Comparison of ENCODE assay signal across 26 mouse cellular contexts in the genomic region with DNA sequence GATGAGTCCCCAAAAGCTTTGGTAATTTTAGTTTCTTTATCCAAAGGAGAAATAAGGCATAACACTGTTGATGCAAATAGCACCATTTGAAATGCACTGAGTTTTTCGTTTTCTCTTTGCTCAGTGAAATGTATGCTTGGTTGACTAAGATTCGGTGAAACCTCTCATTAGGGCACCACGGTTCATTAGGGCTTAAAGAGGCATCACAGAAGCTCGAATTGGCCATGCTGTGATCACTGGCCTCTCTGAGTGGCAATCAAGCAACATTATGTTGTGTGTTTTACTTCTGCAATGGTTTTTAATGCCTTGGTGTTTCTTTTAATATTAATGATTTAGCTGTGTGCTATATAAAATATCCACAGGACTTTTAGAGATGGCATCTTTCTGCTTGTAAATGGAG.
DNase-seq lines count a peak whose midpoint lies in the region; ATAC-seq and TF ChIP-seq lines count a peak whose summit lies in the region.
"Had no signal": no experiment of that assay in that cellular context is flagged by ENCODE, and none has a peak within 500 bp of the region (broad histone marks: within the 10 kb centered on the region; RNA-seq: fewer than 3 reads in every experiment).

No protein-coding gene starts in this region.

- no peak overlapping the region for H3K4me3 ChIP-seq in embryonic facial prominence, embryonic 14.5 days (ENCODE audit: low read depth, low read length)
- H3K4me3 ChIP-seq in embryonic facial prominence, embryonic 10.5 days = no peak overlapping the region
- H3K4me3 ChIP-seq in forebrain, embryonic 14.5 days (ENCODE audit: low read depth, low read length) = no peak overlapping the region
- H3K4me3 ChIP-seq in forebrain, embryonic 10.5 days = no peak overlapping the region
- H3K4me3 ChIP-seq in hindbrain, embryonic 14.5 days (replicated peaks; ENCODE audit: low read length) = no peak overlapping the region
- H3K4me3 ChIP-seq: embryonic facial prominence, embryonic 13.5 days; heart, adult 2 months; heart, embryonic 10.5 days; hindbrain, embryonic 12.5 days; intestine, embryonic 15.5 days had no signal

- no peak for TF ChIP-seq CTCF in brain, embryonic 14.5 days (IDR thresholded peaks at IDR 0.05; ENCODE audit: borderline replicate concordance, extremely low read depth, insufficient read depth, insufficient read length)

- H3K4me1 ChIP-seq in embryonic facial prominence, embryonic 14.5 days (ENCODE audit: control insufficient read depth, insufficient read depth, low read length) = peaks cover 3% of the 10 kb centered on the region; the same call in 1 of the 2 replicates
- 0 out of 2 replicates have a peak, but pooled peaks cover 4% of the 10 kb centered on the region for H3K4me1 ChIP-seq in embryonic facial prominence, embryonic 10.5 days
- no peaks in the 10 kb centered on the region for H3K4me1 ChIP-seq in forebrain, embryonic 14.5 days (ENCODE audit: control insufficient read depth, insufficient read depth, low read length)
- peaks cover 18% of the 10 kb centered on the region for H3K4me1 ChIP-seq in forebrain, embryonic 10.5 days
- H3K4me1 ChIP-seq in hindbrain, embryonic 14.5 days (replicated peaks; ENCODE audit: control insufficient read depth, insufficient read depth, low read length) = no peaks in the 10 kb centered on the region
- H3K4me1 ChIP-seq: heart, embryonic 10.5 days; hindbrain, embryonic 12.5 days; intestine, embryonic 15.5 days had no signal

- no peak for TF ChIP-seq POLR2A in brain, embryonic 14.5 days (IDR thresholded peaks at IDR 0.05; ENCODE audit: borderline replicate concordance, extremely low read depth, insufficient read depth, insufficient read length, poor library complexity, severe bottlenecking)

- H3K4me2 ChIP-seq in embryonic facial prominence, embryonic 14.5 days (ENCODE audit: low read depth, low read length) = no peak overlapping the region
- H3K4me2 ChIP-seq in forebrain, embryonic 14.5 days (ENCODE audit: low read length) = no peak overlapping the region
- H3K4me2 ChIP-seq in hindbrain, embryonic 14.5 days (replicated peaks) = no peak overlapping the region
- H3K4me2 ChIP-seq: embryonic facial prominence, embryonic 13.5 days; hindbrain, embryonic 12.5 days; intestine, embryonic 15.5 days had no signal

- WGBS in embryonic facial prominence, embryonic 14.5 days = 39% methylated on average over 4 of the region's 4 CpGs
- WGBS in embryonic facial prominence, embryonic 10.5 days = 25% methylated on average over 4 of the region's 4 CpGs
- WGBS in forebrain, embryonic 14.5 days = 5% methylated on average over 4 of the region's 4 CpGs
- 10% methylated on average over 4 of the region's 4 CpGs for WGBS in forebrain, embryonic 10.5 days
- 19% methylated on average over 4 of the region's 4 CpGs for WGBS in hindbrain, embryonic 14.5 days

- no peak overlapping the region for H3K27ac ChIP-seq in embryonic facial prominence, embryonic 14.5 days (replicated peaks; ENCODE audit: low read depth, low read length)
- no peak overlapping the region for H3K27ac ChIP-seq in embryonic facial prominence, embryonic 10.5 days (replicated peaks)
- no peak overlapping the region for H3K27ac ChIP-seq in forebrain, embryonic 14.5 days (ENCODE audit: low read depth, low read length)
- no peak overlapping the region for H3K27ac ChIP-seq in forebrain, embryonic 10.5 days
- H3K27ac ChIP-seq in hindbrain, embryonic 14.5 days = no peak overlapping the region
- H3K27ac ChIP-seq: embryonic facial prominence, embryonic 13.5 days; heart, adult 2 months; heart, embryonic 10.5 days; hindbrain, embryonic 12.5 days; intestine, embryonic 15.5 days had no signal

- no peaks in the 10 kb centered on the region for H3K27me3 ChIP-seq in embryonic facial prominence, embryonic 14.5 days (replicated peaks; ENCODE audit: control insufficient read depth, insufficient read depth, low read length)
- no peaks in the 10 kb centered on the region for H3K27me3 ChIP-seq in embryonic facial prominence, embryonic 10.5 days (replicated peaks; ENCODE audit: low read depth, poor library complexity, severe bottlenecking)
- no peaks in the 10 kb centered on the region for H3K27me3 ChIP-seq in forebrain, embryonic 14.5 days (replicated peaks; ENCODE audit: control insufficient read depth, insufficient read depth, low read length)
- peaks cover 26% of the 10 kb centered on the region for H3K27me3 ChIP-seq in forebrain, embryonic 10.5 days (ENCODE audit: poor library complexity, severe bottlenecking)
- no peaks in the 10 kb centered on the region for H3K27me3 ChIP-seq in hindbrain, embryonic 14.5 days (ENCODE audit: control insufficient read depth, insufficient read depth, low read length)
- H3K27me3 ChIP-seq: CH12.LX; embryonic facial prominence, embryonic 13.5 days; hindbrain, embryonic 12.5 days; intestine, embryonic 15.5 days had no signal

- DNase-seq in embryonic facial prominence, embryonic 14.5 days (ENCODE audit: low spot score) = peak; percentile 22
- no peak for DNase-seq in embryonic facial prominence, embryonic 10.5 days (ENCODE audit: low spot score)
- DNase-seq in forebrain, embryonic 14.5 days (ENCODE audit: low spot score) = peak; percentile 63
- no peak for DNase-seq in forebrain, embryonic 10.5 days (ENCODE audit: extremely low spot score, low spot score)
- DNase-seq in brain, embryonic 14.5 days (ENCODE audit: low read depth) = peak; percentile 81
- peak; percentile 67 for DNase-seq in retina, embryonic 14.5 days (ENCODE audit: low spot score)
- DNase-seq in left cerebral cortex, adult 8-10 months (ENCODE audit: low spot score in 2 of 2) = no peak
- DNase-seq in hindbrain, embryonic 14.5 days (ENCODE audit: low spot score) = no peak
- DNase-seq: adrenal gland, adult 2 months; adrenal gland, postnatal 14 days; B cell, adult 2 months; cerebellum, adult 11-12 months; cerebellum, adult 8-10 months; cerebellum, postnatal 10 days; cerebellum, postnatal 36 days; gastrocnemius, postnatal 25 days; heart, adult 2 months; kidney, adult 11 months; kidney, adult 8-10 months had no signal

- ATAC-seq in embryonic facial prominence, embryonic 14.5 days (ENCODE audit: low read depth) = no peak
- ATAC-seq in forebrain, embryonic 14.5 days = peak; percentile 48; the same call in 1 of the 2 replicates
- ATAC-seq in hindbrain, embryonic 14.5 days (ENCODE audit: low FRiP score) = no peak
- ATAC-seq: hindbrain, embryonic 16.5 days; intestine, embryonic 15.5 days had no signal

- no peak overlapping the region for H3K9ac ChIP-seq in embryonic facial prominence, embryonic 14.5 days (ENCODE audit: low read depth, low read length)
- no peak overlapping the region for H3K9ac ChIP-seq in forebrain, embryonic 14.5 days (ENCODE audit: low read length)
- no peak overlapping the region for H3K9ac ChIP-seq in hindbrain, embryonic 14.5 days
- H3K9ac ChIP-seq: embryonic facial prominence, embryonic 13.5 days; hindbrain, embryonic 12.5 days; intestine, embryonic 15.5 days had no signal

- H3K36me3 ChIP-seq in embryonic facial prominence, embryonic 14.5 days (ENCODE audit: control insufficient read depth, insufficient read depth, low read length) = no peaks in the 10 kb centered on the region
- no peaks in the 10 kb centered on the region for H3K36me3 ChIP-seq in embryonic facial prominence, embryonic 10.5 days (replicated peaks)
- H3K36me3 ChIP-seq in forebrain, embryonic 14.5 days (ENCODE audit: control insufficient read depth, insufficient read depth, low read length) = no peaks in the 10 kb centered on the region
- no peaks in the 10 kb centered on the region for H3K36me3 ChIP-seq in forebrain, embryonic 10.5 days (replicated peaks)
- no peaks in the 10 kb centered on the region for H3K36me3 ChIP-seq in hindbrain, embryonic 14.5 days (replicated peaks; ENCODE audit: control insufficient read depth, insufficient read depth)
- H3K36me3 ChIP-seq: embryonic facial prominence, embryonic 13.5 days; G1E; heart, embryonic 10.5 days; hindbrain, embryonic 12.5 days; intestine, embryonic 15.5 days had no signal

- no peaks in the 10 kb centered on the region for H3K9me3 ChIP-seq in embryonic facial prominence, embryonic 14.5 days (ENCODE audit: control insufficient read depth, low read length)
- no peaks in the 10 kb centered on the region for H3K9me3 ChIP-seq in embryonic facial prominence, embryonic 10.5 days
- H3K9me3 ChIP-seq in forebrain, embryonic 14.5 days (replicated peaks; ENCODE audit: control insufficient read depth, low read length) = no peaks in the 10 kb centered on the region
- H3K9me3 ChIP-seq in forebrain, embryonic 10.5 days = no peaks in the 10 kb centered on the region
- H3K9me3 ChIP-seq in hindbrain, embryonic 14.5 days (ENCODE audit: control insufficient read depth, low read length) = no peaks in the 10 kb centered on the region
- H3K9me3 ChIP-seq: embryonic facial prominence, embryonic 13.5 days; heart, embryonic 10.5 days; hindbrain, embryonic 12.5 days; intestine, embryonic 15.5 days had no signal

Comparison
In these comparisons a context has a peak if more than half of its experiments do, and no peak if none do; other contexts are left out.
1. DNase-seq: peak in embryonic facial prominence, embryonic 14.5 days (single experiment), forebrain, embryonic 14.5 days (single experiment), brain, embryonic 14.5 days (single experiment) and retina, embryonic 14.5 days (single experiment); none in embryonic facial prominence, embryonic 10.5 days (single experiment), forebrain, embryonic 10.5 days (single experiment), left cerebral cortex, adult 8-10 months (0 of 2) and hindbrain, embryonic 14.5 days (single experiment).